Mouse (Mus musculus): Measurements from ENCODE around the gene Fxyd6. TPM values are rescaled to one million over a fixed set of nuclear protein-coding genes. Genes with fewer than 3 reads are reported as not detected.

Gene Fxyd6
- polyA plus RNA-seq, 1 experiment = 36.8 TPM

GRCm38 (mm10) chr9:45411803-45412202 is 41.8 kb downstream of the Fxyd6 start:
- DNase-seq (ENCODE audit: low spot score) = no peak

GRCm38 (mm10) chr9:45412287-45412686 is 42.3 kb downstream of the Fxyd6 start:
- DNase-seq (ENCODE audit: low spot score) = peak; percentile 76

- DNase-seq (ENCODE audit: low spot score) = no peak
Observed at GRCm38 (mm10) chr9:45412700-45413477, 42.9 kb downstream of the Fxyd6 start.

GRCm38 (mm10) chr9:45413478-45414140 is 43.6 kb downstream of the Fxyd6 start:
- DNase-seq (ENCODE audit: low spot score) = no peak

GRCm38 (mm10) chr9:45415912-45416311 is 45.9 kb downstream of the Fxyd6 start:
- no peak for DNase-seq (ENCODE audit: low spot score)

GRCm38 (mm10) chr9:45417245-45417644 is 47.3 kb downstream of the Fxyd6 start:
- no peak for DNase-seq (ENCODE audit: low spot score)

- DNase-seq (ENCODE audit: low spot score) = no peak
Observed at GRCm38 (mm10) chr9:45418252-45418651, 48.3 kb downstream of the Fxyd6 start.

- no peak for DNase-seq (ENCODE audit: low spot score)
Observed at GRCm38 (mm10) chr9:45421209-45421608, 51.2 kb downstream of the Fxyd6 start.

- no peak for DNase-seq (ENCODE audit: low spot score)
Observed at GRCm38 (mm10) chr9:45422761-45423298, 52.8 kb downstream of the Fxyd6 start.

GRCm38 (mm10) chr9:45426456-45426855 is 56.5 kb downstream of the Fxyd6 start, which contains the start of gene Dscaml1:
Dscaml1 (plus strand) TSS chr9:45426628.
- DNase-seq (ENCODE audit: low spot score) = no peak

- DNase-seq (ENCODE audit: low spot score) = no peak
Observed at GRCm38 (mm10) chr9:45429392-45429791, 59.4 kb downstream of the Fxyd6 start.

GRCm38 (mm10) chr9:45429951-45430697 is 60.1 kb downstream of the Fxyd6 start:
- DNase-seq (ENCODE audit: low spot score) = no peak

- DNase-seq (ENCODE audit: low spot score) = no peak
Observed at GRCm38 (mm10) chr9:45430698-45430959, 60.6 kb downstream of the Fxyd6 start.

GRCm38 (mm10) chr9:45431150-45431549 is 61.2 kb downstream of the Fxyd6 start:
- no peak for DNase-seq (ENCODE audit: low spot score)

- DNase-seq (ENCODE audit: low spot score) = no peak
Observed at GRCm38 (mm10) chr9:45432639-45433038, 62.7 kb downstream of the Fxyd6 start.

- DNase-seq (ENCODE audit: low spot score) = no peak
Observed at GRCm38 (mm10) chr9:45433119-45433518, 63.1 kb downstream of the Fxyd6 start.

GRCm38 (mm10) chr9:45434171-45434570 is 64.2 kb downstream of the Fxyd6 start:
- DNase-seq (ENCODE audit: low spot score) = no peak

- no peak for DNase-seq (ENCODE audit: low spot score)
Observed at GRCm38 (mm10) chr9:45439025-45439424, 69.0 kb downstream of the Fxyd6 start.

- DNase-seq (ENCODE audit: low spot score) = no peak
Observed at GRCm38 (mm10) chr9:45440083-45440784, 70.2 kb downstream of the Fxyd6 start.

GRCm38 (mm10) chr9:45444251-45444798 is 74.3 kb downstream of the Fxyd6 start:
- no peak for DNase-seq (ENCODE audit: low spot score)

Data from urinary bladder, adult 2 months (tissue).